Mouse (Mus musculus) heart, adult 18-20 months (tissue): ENCODE measurements around the gene Mink1. TPM values are rescaled to one million over a fixed set of nuclear protein-coding genes. Genes with fewer than 3 reads are reported as not detected.

Experiments used
- DNase-seq, 2 experiments: peaks; one replicate each; pipeline ENCODE4 v3.0.0; 2021 to 2022; ENCODE audit warnings: mixed read lengths in 1 of 2
- total RNA-seq, 2 experiments: library from RNA; stranded (reverse); gene quantifications; 2 replicates each; pipeline ENCODE4 v1.2.3; 2021

Mink1 gene
- total RNA-seq, 2 experiments from 2014 or later: 41.3 to 48.0 TPM

DNA sequence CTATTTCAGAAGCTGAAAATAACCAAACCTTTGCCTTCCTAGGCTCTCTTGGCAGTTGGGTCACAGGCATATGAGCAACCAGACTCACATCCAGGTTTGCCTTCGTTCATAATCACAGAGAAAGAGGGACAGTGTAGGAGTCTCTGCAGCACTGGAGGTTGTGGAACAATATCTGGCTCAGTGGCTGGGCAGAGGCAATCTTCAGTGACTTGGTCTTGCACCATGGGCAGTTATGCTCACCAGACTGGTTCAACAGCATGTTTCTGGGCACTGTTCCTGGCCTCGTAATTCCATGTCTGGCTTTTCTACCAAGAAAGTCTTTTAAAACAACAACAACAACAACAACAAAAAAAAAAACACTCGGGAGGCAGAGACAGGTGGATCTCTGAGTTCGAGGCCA is 72.9 kb downstream of the Mink1 start:
- DNase-seq: no peak

DNA sequence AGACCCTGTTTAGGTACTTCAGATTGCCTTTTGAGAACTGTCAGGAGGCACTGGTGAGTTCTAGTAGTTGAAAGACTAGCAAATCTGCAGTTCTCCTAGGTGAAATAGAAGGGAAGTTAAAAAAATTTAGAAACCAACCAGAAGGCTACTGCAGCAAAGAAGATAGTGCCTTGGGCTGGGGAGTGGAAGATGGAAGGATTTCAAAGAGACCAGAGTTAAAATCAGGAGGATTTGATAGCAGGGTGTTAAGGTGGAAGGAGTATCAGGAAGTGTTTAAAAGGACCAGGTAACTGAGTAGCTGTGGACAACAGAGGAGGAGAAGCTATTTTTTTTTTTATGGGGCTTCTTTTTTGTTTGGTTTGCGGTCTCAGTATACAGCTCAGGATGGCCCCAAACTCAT is 75.1 kb downstream of the Mink1 start:
- DNase-seq: no peak

DNA sequence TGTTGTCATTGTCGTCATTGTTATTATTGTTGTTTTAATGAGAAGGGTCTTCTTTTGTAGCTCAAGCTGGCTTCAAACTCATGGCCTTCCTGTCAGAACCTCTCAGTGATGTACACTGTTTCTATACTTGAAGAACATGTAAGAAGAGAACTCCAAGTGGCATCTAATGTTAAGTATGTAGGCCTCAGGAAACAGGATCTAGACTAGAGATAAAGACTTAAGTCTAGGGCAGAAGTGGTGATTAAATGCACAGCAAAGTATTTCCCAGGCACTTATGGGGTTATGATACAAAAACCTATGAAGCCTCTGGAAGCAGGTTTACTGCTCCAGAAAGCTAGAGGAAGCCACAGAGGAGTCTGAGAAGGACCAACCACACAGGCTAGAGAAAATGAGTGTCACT is 75.6 kb downstream of the Mink1 start:
- no peak for DNase-seq

DNA sequence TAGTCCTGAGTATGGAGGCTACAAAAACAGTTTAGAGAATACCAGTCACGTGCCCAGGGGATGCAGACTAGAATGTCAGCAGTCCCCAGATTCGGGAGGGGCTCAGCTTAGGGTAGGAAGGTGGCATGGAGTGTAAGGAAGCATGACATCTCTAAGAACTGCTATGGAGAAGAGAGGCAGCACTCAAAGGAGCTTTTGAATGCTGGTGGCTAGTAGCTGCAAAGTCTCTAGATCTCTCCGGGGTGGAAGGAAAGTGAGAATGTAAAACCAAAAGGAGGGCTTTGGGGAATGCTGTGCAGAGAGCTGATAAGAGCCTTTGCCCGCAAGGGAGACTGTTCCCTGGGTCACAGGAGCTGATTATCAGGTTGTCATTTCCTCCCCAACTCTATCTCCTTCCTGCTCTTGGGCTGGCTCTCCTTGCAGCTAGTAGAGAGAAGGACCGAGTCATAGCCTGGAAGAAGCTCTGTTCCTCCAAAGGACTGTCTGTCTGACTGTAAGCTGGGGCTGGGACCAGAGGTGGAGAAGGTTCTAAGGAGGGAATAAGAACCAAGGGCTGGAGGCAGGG is 76.1 kb downstream of the Mink1 start, which contains the start of gene Gp1ba:
Gp1ba (plus strand) TSS at position 409 of the 565 bp plus-strand sequence.
- no peak for DNase-seq

DNA sequence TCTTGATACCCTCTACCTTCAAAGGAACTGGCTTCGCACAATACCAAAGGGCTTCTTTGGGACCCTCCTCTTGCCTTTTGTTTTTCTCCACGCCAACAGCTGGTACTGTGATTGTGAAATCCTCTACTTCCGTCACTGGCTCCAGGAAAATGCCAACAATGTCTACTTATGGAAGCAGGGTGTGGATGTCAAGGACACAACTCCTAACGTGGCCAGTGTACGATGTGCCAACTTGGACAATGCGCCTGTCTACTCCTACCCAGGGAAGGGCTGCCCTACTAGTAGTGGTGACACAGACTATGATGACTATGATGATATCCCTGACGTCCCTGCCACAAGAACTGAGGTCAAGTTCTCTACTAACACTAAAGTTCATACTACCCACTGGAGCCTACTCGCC is 77.3 kb downstream of the Mink1 start:
- no peak for DNase-seq

DNA sequence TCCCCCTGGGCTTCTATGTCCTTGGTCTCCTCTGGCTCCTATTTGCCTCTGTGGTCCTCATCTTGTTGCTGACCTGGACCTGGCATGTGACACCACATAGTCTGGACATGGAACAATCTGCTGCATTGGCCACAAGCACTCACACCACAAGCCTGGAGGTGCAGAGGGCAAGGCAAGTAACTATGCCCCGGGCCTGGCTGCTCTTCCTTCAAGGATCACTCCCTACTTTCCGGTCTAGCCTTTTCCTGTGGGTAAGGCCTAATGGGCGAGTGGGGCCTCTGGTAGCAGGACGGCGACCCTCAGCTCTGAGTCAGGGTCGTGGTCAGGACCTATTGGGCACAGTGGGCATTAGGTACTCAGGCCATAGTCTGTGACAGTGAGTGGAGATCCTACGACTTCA is 78.6 kb downstream of the Mink1 start:
- DNase-seq: no peak

DNA sequence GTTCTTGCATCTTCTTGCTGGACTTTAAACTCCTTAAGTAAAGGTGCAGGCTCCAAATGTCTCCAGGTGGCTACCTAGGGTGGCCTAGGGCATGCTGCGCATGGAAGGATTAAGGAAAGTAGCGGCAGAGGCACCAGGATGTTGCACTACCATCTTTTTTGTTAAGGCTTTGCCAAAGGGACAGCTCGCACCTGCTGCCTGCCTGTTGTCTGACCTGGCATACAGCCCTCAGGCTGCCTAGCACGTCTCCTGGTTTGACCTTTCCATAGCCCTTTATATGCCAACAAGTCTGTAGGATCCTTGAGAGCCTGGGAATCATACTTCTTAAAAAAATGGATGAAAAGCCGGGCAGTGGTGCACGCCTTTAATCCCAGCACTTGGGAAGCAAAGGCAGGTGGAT is 80.4 kb downstream of the Mink1 start:
- DNase-seq: peak in 1 of 2 experiments; percentile 9

DNA sequence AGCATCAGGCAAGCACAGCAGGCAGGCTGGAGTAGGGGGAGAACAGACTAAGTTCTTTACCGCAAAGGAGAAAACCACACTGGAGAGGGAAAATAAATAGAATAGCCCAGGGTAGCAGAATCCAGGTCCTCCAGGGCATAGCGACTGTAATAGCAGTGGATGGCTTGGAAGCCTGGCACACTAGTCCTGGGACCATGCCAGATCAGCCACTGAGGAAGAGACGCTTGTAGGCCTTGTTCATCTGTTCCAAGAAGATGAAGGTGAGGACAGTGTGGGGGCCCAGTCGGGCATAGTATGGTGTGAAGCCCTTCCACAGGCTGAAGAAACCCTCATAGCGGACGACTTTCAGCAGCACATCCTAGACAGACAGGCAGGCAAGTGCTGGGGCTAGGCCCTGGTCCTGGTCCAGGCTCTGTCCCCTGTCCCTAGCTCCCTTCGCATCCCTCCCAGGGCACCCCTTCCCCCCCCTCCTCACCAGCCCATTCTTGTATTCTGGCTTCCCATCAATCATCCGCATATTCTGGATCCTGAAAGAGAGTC is 82.0 kb downstream of the Mink1 start:
- DNase-seq: peak in 1 of 2 experiments; percentile 23

DNA sequence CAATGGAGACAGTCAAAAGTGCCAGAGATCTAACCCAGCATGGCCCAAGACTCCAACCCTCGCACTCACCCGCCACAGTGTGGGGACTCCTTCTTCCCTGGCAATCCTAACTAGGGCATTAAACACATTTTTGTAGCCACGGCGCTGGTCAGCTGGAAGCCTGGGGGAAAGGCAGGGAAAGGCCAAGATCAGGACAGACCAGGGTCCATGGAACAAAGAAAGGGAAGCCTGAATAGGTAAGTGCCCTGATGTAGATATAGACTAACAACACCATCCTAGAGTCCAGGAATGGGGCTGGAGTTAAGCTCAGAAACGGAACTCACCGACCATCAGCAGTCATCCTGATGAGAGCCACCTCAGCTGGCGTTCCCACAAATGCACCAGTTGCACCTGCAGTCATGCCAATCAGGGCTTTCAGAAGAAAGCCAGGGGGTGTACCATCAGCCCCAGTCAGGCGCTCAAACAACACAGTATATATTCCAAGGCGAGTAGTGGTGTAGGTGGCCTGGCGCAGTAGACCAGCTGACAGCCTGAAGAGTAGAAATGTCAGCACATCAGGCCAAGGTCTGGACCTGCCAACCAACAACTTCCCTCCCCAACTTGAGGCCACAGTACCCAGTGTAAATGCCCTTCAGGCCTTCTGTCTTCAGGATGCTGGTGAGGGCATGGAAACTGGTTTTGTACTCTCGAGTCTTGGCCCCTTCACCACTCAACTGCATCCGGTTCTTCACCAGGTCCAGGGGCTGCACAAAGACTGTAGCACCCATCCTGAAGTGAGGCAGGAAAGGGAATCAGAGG is 83.0 kb downstream of the Mink1 start:
- peak in 1 of 2 experiments; percentile 35 for DNase-seq

DNA sequence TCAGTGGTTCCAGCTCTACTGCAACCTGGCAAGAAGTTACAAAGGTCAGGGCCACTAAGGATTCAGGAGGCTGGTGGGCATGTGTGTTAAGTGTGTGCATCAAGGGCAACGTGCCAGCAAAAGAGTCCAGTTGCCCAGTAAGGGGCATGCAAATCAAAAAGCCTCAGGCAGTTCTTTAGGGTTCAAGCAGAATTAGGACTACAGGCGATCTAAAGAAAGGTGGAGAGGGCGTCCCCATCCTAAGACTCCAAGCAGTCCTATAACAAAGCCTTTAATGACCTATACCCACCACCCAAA is 83.5 kb downstream of the Mink1 start:
- DNase-seq: no peak

DNA sequence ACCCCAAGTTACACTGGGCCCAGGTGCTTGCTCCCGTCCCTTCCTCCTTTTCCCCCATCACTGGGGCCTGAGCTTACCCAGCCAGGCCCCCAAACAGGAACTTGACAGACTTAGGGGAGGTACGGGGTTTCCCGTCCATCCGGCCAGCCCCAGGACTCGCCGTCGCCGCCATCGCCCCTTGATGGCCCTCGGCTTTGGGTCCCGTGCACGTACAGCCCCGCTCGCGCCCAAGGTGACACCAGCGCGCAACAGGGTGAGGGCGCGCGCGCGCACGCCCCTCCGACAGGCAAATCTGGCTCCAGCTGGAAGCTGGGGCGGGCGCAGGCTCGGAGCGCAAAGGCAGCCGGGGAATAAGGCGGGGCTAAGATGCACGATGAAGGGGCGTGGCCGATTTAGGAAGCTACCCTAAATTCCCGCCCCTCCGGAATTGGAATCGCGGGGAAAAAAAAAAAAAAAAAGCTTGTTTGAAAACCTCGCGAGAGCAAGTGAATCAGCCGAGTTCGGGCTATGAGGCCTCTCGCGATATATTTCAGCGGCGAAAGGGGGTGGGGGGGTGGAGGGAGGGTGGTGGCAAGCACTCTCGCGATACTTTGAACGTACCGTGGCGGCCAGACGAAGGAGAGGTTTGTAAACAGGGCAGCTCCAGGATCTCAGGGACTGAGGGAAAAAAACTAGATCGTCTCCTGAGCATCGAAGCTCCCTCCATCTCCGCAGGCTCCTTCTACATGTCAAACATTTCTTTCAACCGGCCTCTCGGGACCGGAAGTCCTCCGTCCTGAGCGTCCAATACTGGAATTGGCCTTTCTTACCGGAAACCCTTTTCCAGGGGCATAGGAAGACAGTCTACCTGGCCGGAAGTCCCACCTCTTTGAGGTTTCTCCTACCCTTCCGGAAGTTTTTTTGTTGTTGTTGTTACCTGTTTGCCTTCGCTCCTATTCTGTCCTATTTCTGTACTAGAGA is 84.3 kb downstream of the Mink1 start, which contains the start of the genes Rnf167 and Slc25a11:
Rnf167 (plus strand) TSS at position 545 of the 960 bp plus-strand sequence.
Slc25a11 (minus strand) TSS at position 789 of the 960 bp plus-strand sequence.
- DNase-seq: peak; percentile 97 to 98

DNA sequence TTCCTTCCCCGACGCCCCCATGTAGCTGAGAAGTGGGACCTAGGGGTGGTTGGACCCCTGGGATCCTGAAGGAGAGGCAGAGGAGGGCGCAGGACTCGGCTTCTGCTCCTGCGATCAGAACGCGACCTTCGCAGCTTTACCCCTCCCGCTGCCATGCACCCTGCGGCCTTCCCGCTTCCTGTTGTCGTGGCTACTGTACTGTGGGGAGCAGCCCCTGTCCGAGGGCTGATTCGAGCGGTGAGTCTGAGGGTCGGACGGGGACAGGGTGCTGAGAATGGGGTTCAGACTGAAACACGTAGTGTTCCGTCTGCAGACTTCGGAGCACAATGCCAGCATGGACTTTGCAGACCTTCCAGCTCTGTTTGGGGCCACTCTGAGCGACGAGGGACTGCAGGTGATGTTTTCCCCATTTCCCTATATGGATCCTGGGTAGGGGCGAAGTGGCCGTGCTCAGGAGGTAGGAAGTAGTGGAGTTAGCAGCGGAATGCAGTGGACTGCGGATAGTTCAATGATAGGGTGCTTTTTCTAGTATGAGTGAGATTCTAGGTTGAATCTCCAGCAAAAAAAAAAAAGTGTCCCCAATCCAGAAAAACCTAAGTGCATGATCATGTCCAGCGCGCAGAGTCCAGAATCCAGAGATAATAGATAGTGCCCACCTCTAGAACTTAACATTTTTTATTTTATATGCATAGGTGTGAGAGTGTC is 85.2 kb downstream of the Mink1 start:
- DNase-seq: no peak

DNA sequence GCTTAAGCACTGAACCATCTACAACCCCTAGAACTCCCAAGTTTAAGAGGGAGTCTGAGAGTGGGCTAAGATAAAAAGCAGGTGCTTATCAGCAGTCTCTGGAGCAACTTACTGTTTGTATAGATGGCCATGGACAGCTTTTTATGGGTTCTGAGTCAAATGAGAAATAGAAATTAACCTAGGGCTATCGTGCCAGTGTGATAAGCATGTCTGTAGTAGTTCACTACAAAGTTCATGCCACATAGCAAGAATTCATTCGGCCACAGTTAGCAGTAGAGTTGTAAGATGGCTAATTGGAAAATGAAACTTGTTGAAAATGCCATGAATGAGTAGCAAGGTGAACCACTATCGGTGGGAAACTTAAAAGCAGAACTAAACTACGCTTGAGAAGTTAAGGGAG is 85.8 kb downstream of the Mink1 start:
- no peak for DNase-seq

DNA sequence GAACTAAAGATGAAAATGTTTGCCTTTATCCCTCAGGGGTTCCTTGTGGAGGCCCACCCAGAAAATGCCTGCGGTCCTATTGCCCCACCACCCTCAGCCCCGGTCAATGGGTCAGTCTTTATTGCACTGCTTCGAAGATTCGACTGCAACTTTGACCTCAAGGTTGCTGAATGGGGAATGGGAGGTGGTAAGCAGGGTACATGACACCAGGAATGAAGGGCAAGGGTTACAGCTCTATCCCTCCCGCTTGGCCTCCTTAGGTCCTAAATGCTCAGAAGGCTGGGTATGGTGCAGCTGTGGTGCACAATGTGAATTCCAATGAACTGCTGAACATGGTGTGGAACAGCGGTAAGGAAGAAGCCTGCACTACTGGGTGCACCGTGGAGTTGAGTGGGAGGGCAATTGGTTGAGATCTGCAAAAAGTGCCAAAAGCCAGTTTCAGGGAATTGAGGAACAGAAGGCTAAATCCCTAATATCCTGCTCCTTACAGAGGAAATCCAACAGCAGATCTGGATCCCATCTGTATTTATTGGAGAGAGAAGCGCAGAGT is 86.6 kb downstream of the Mink1 start:
- DNase-seq: peak in 1 of 2 experiments; percentile 15

DNA sequence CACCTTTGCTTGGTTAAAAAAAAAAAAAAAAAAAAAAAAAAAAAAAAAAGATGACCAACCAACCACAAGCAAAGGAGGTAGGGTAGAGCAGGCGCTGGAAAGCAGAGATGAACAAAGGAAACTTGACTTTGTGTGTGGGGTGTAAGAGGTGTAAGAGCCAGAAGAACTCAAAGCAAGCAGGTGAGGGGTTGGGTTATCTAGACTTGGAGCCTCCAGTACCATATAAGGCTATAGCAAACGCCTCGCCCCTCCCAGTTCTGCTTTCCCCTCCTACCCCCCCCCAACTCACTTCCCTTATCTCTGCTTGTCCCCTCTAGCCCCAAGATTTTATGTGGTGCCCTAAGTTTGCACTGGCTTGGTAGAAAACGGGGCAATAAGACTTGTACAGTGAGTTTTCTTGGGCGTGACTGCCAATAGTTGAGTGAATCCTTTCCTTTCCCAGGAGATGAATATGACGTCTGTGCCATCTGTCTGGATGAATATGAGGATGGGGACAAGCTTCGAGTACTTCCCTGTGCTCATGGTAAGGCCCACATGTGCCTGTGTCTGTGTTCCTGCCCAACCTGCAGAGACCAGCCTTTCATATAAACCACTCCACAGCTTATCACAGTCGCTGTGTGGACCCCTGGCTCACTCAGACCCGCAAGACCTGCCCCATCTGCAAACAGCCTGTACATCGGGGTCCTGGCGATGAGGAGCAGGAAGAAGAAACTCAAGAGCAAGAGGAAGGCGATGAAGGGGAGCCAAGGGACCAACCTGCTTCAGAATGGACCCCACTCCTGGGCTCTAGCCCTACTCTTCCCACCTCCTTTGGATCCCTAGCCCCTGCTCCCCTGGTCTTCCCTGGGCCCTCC is 87.9 kb downstream of the Mink1 start:
- peak in 1 of 2 experiments; percentile 19 for DNase-seq

DNA sequence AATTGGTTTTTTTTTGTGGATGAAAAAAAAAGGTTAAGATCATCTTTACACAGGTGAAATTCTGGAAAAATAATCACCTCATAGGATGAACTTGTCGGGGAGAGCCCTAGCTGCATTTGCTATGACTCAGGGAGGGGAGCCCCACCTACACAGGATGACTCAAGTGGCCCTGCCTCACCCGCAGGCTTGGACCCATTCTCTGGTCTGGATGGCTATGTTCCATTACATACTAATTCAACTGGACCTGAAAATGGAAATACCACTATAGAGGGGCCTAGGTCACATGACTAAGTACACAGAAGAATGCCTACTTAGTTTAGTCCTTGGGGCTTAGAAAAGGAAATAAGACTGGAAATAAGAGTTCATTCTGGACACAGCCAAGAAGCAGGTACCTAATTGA is 88.7 kb downstream of the Mink1 start:
- DNase-seq: peak in 1 of 2 experiments; percentile 20

DNA sequence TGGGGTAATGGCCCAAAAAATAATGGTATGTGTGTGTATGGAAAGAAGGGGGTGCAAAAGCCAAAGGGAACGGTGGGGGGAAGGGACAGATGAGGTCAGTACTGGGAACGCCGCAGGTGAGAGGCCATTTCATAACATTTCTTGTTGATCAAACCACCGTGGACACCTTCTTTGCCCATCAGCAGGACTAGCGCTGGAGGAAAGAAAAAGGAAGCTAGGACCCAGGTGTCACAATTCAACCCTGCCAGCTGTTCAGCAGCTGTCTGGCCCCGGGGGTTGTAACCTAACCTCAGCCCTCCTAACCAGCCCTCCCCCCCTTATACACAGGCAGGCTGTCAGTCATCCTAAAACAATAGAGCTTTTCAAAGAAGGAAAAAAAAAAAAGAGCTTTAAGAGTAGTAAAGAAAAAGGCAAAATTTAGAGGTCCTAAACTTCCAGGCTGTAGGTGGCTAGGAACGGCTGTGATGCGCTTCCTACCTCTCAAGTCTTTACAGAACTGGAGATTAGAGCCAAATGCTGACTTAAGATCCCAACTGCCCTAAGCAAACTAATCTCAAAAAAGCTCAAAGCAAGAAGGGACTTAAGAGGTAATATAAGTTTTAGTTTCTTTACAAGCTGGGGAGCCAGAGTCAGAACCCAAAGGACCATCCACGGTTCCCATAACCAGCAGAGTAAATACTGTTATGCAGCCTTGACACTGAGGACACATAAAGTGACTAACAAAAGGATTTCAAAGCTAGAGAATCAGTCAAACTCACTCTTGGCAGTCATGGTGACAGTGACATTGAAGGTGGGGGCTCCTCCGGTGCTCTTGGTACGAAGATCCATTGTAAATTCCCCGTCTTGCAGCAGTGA is 89.6 kb downstream of the Mink1 start:
- no peak for DNase-seq

DNA sequence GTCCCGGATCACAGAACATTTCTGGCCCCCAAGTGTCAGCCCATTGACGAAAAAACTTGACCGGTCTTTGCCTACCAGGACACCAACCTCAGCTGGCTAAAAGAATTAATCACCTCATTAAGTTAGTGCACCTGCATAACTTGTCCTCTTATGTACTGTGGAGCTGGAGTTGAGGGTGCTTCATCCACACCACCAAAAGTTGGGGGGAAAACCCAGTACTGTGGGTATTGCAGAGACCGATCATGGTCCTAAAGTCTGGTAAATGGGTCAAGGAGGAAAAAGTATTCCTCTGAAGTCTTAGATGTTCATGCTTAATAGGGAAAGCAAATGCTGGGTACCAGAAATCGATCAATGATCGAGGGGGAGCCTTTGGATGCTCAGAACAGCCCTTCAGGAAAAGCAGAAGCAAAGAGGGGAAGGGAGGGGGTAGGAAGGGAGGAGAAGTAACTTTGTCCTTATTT is 90.2 kb downstream of the Mink1 start:
- DNase-seq: no peak
